Mouse (Mus musculus) G1E (cell line): ENCODE measurements at regions not wholly inside any gene's neighbourhood (a gene's known extent, or its start where the extent isn't known, plus 50 kb on each side); places are given as distances from the start of the nearest gene placed in this dataset.

ENCODE experiments used
- CTCF ChIP-seq: IDR thresholded peaks from 2 replicates; pipeline ENCODE4 v1.5.1; 2012; ENCODE audit warnings: low read depth, low read length, inconsistent platforms, mixed read lengths
- GATA1 ChIP-seq: IDR thresholded peaks from 2 replicates; pipeline ENCODE4 v1.6.1; 2012; ENCODE audit warnings: borderline replicate concordance, low read length, inconsistent platforms, mixed read lengths

- peak; percentile 33; the same call in 1 of the 2 replicates for TF ChIP-seq CTCF
- TF ChIP-seq GATA1: no peak
Observed at GRCm38 (mm10) chr2:103865319-103866171, 68.1 kb upstream of the Caprin1 start.
